Mouse (Mus musculus): ENCODE data around the gene Olfr888. TPM values are rescaled to one million over a fixed set of nuclear protein-coding genes. Genes with fewer than 3 reads are reported as not detected.

Olfr888 gene
- total RNA-seq (2021) = not detected
- long read RNA-seq, experiment 1 = 0 reads
- long read RNA-seq, experiment 2 = 0 reads

DNA sequence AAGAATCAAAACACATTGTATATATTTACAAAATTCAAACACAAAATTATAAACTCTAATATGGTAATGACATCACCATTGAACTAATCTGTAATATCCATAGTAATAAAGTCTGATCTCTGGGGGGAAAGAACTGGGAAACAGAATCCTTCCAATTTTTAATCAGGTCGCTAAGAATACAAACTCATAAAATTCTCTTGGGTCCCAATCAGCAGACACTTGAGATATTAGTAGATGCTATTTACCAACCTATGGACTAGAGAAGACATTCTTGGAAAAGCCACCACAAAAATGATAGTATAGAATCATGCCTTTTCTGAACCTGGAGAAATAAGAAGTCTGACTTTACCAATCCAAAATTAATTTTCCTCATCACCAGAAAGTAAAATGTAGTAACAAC is at the start of gene Olfr888:
Olfr888 (plus strand) TSS at position 301 of the 400 bp plus-strand sequence.
- no peak for DNase-seq
- intact Hi-C loops (cut with DNase I) = no loop called here

DNA sequence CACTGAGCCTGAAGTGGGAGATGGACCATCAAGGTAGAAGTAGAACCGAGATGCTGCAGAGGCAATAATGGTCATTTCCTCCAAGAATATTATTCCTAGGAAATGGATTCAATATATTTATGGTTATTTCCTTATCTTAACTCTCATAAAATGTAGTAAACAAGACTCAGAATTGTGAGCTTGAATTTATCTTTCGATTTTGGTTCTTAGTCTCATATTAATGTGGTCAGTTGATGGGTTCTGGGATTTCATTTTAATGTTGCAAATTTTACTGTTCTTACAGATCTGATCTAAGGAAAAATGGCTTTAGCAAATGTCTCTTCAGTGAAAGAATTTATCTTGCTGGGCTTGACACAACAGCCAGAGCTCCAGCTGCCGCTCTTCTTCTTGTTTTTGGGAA is 46.9 kb upstream of the Olfr888 start, which contains the start of gene Olfr885:
Olfr885 (plus strand) TSS at position 301 of the 400 bp plus-strand sequence.
- DNase-seq = no peak
- intact Hi-C loops (cut with DNase I) = no loop called here

- intact Hi-C loops (cut with DNase I) = no loop called here
- DNase-seq = no peak
Observed at GRCm38 (mm10) chr9:38083772-38084171, 24.2 kb upstream of the Olfr888 start, which contains the start of gene Olfr887. Gene Olfr887, plus strand, starts transcription at chr9:38084072.

- DNase-seq = no peak
- intact Hi-C loops (cut with DNase I) = no loop called here
Observed at GRCm38 (mm10) chr9:38114898-38115297, 7.0 kb downstream of the Olfr888 start, which contains the start of gene Olfr889. Gene Olfr889, plus strand, starts transcription at chr9:38115198.

- intact Hi-C loops (cut with DNase I) = no loop called here
Observed at GRCm38 (mm10) chr9:38142217-38142616, 34.3 kb downstream of the Olfr888 start, which contains the start of gene Olfr890. Gene Olfr890, plus strand, starts transcription at chr9:38142517.

More at GRCm38 (mm10) chr9:38142217-38142616, 34.3 kb downstream of the Olfr888 start, which contains the start of gene Olfr890:
- DNase-seq = no peak

Other genes starting within 250 kb of the Olfr888 start
- not detected for gene Olfr145, start 211.4 kb upstream of the Olfr888 start, total RNA-seq (2021)
- gene Olfr878, start 190.3 kb upstream of the Olfr888 start, total RNA-seq (2021) = not detected
- not detected for gene Olfr881, start 116.3 kb upstream of the Olfr888 start, total RNA-seq (2021)
- gene Olfr883, start 82.3 kb upstream of the Olfr888 start, total RNA-seq (2021) = not detected
- gene Olfr884, start 61.6 kb upstream of the Olfr888 start, total RNA-seq (2021) = not detected
- not detected for gene Olfr885, start 46.8 kb upstream of the Olfr888 start, total RNA-seq (2021)
- gene Olfr887, start 24.1 kb upstream of the Olfr888 start, total RNA-seq (2021) = not detected
- not detected for gene Olfr889, start 7.1 kb downstream of the Olfr888 start, total RNA-seq (2021)
- not detected for gene Olfr890, start 34.4 kb downstream of the Olfr888 start, total RNA-seq (2021)
- gene Olfr891, start 72.7 kb downstream of the Olfr888 start, total RNA-seq (2021) = not detected
- gene Olfr893, start 100.2 kb downstream of the Olfr888 start, total RNA-seq (2021) = not detected
- gene Olfr894, start 109.9 kb downstream of the Olfr888 start, total RNA-seq (2021) = not detected
- not detected for gene Olfr143, start 144.6 kb downstream of the Olfr888 start, total RNA-seq (2021)
- gene Olfr895, start 159.7 kb downstream of the Olfr888 start, total RNA-seq (2021) = not detected
- gene Olfr896-ps1, start 183.0 kb downstream of the Olfr888 start, total RNA-seq (2021) = not detected
- gene Olfr25, start 220.9 kb downstream of the Olfr888 start, total RNA-seq (2021) = not detected
- not detected for gene Olfr898, start 240.3 kb downstream of the Olfr888 start, total RNA-seq (2021)

Measured in heart, postnatal 14 days (tissue).